ENCODE assay signal across 10 mouse cellular contexts in the genomic region with DNA sequence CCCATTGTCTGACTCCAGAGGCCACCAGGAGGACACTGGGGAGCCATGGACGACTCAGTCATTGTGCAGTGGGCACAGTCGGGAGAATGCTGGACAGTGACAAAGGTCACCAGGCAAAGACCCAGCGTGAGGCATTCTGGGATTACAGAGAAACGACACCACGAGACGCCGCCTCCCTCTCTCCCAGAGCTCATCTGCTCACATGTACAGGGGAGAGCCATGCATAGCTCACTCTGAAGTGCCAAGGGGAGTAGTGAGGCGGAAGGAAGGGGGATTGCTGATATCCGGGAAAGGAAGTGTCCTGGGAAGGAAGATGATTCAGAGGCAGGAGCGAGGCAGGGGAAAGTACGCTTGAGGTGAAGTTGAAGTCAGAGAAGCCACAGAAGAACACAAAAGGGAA. TPM values are rescaled to one million over a fixed set of nuclear protein-coding genes. Genes with fewer than 3 reads are reported as not detected.
A peak's percentile ranks its signal among the peaks of the same experiment; 100 is the strongest.
DNase-seq lines count a peak whose midpoint lies in the region; ATAC-seq and TF ChIP-seq lines count a peak whose summit lies in the region.
"Had no signal": no experiment of that assay in that cellular context is flagged by ENCODE, and none has a peak within 500 bp of the region (broad histone marks: within the 10 kb centered on the region; RNA-seq: fewer than 3 reads in every experiment).

No protein-coding gene starts in this region.

- 23% methylated on average over 11 of the region's 11 CpGs for WGBS in heart, adult 2 months
- WGBS in spleen, adult 2 months: 29% methylated on average over 11 of the region's 11 CpGs
- WGBS in liver, embryonic 15.5 days (ENCODE audit: insufficient replicate concordance): 22% methylated on average over 11 of the region's 11 CpGs

- H3K27me3 ChIP-seq in heart, adult 2 months (ENCODE audit: control insufficient read depth, insufficient read depth, low read length): no peaks in the 10 kb centered on the region
- no peaks in the 10 kb centered on the region for H3K27me3 ChIP-seq in spleen, adult 2 months (ENCODE audit: control insufficient read depth, insufficient read depth, low read length)
- H3K27me3 ChIP-seq in liver, embryonic 15.5 days: no peaks in the 10 kb centered on the region

- H3K4me3 ChIP-seq in heart, adult 2 months: peak overlapping the region; percentile 24; the same call in 1 of the 2 replicates
- H3K4me3 ChIP-seq in spleen, adult 2 months (ENCODE audit: extremely low read depth, insufficient read depth, insufficient read length): peak overlapping the region; percentile 19; the same call in 1 of the 2 replicates
- H3K4me3 ChIP-seq in liver, embryonic 15.5 days (replicated peaks): no peak overlapping the region
- H3K4me3 ChIP-seq: hindbrain, embryonic 13.5 days had no signal

- no peak for TF ChIP-seq POLR2A in heart, adult 2 months (IDR thresholded peaks at IDR 0.05; ENCODE audit: insufficient read depth, low read depth, low read length)
- no peak for TF ChIP-seq POLR2A in spleen, adult 2 months (IDR thresholded peaks at IDR 0.05; ENCODE audit: low read depth, low read length)

- peak; percentile 29; the same call in 1 of the 2 replicates for ATAC-seq in liver, embryonic 15.5 days (ENCODE audit: insufficient read depth)
- ATAC-seq: forebrain, embryonic 14.5 days had no signal

- peak overlapping the region; percentile 24 for H3K4me2 ChIP-seq in liver, embryonic 15.5 days
- H3K4me2 ChIP-seq: hindbrain, embryonic 13.5 days had no signal

- peak overlapping the region; percentile 34 for H3K27ac ChIP-seq in heart, adult 2 months
- no peak overlapping the region for H3K27ac ChIP-seq in spleen, adult 2 months (ENCODE audit: insufficient read depth, low read length)
- H3K27ac ChIP-seq in liver, embryonic 15.5 days (replicated peaks): no peak overlapping the region
- H3K27ac ChIP-seq: hindbrain, embryonic 13.5 days had no signal

- H3K9ac ChIP-seq in heart, adult 2 months (ENCODE audit: low read depth, low read length): peak overlapping the region; percentile 24; the same call in 1 of the 2 replicates
- no peak overlapping the region for H3K9ac ChIP-seq in liver, embryonic 15.5 days
- H3K9ac ChIP-seq: hindbrain, embryonic 13.5 days had no signal

- no peaks in the 10 kb centered on the region for H3K79me2 ChIP-seq in heart, adult 2 months (replicated peaks; ENCODE audit: control insufficient read depth, insufficient read depth, low read length)

- intact Hi-C loops in heart, adult 2 months (cut with DNase I): no loop called here
- intact Hi-C loops in heart, postnatal 36 days (cut with DNase I): no loop called here
- intact Hi-C loops in gastrocnemius, postnatal 14 days (cut with DNase I; ENCODE audit: low total_unique reads): no loop called here

- no peaks in the 10 kb centered on the region for H3K4me1 ChIP-seq in heart, adult 2 months (ENCODE audit: control insufficient read depth, insufficient read depth, low read length)
- H3K4me1 ChIP-seq in spleen, adult 2 months (ENCODE audit: control insufficient read depth, insufficient read depth, insufficient read length): no peaks in the 10 kb centered on the region; the same call in 1 of the 2 replicates
- H3K4me1 ChIP-seq in liver, embryonic 15.5 days (replicated peaks): peaks cover 18% of the 10 kb centered on the region; the same call in 1 of the 2 replicates
- H3K4me1 ChIP-seq: hindbrain, embryonic 13.5 days had no signal

- H3K9me3 ChIP-seq in liver, embryonic 15.5 days (replicated peaks): no peaks in the 10 kb centered on the region
- H3K9me3 ChIP-seq: hindbrain, embryonic 13.5 days had no signal

- no peak for TF ChIP-seq CTCF in heart, adult 2 months (IDR thresholded peaks at IDR 0.05)
- no peak for TF ChIP-seq CTCF in spleen, adult 2 months (IDR thresholded peaks at IDR 0.05; ENCODE audit: extremely low read depth, insufficient read depth, insufficient read length, insufficient replicate concordance)

- H3K36me3 ChIP-seq in heart, adult 2 months (ENCODE audit: control insufficient read depth, insufficient read depth, low read length): no peaks in the 10 kb centered on the region
- no peaks in the 10 kb centered on the region for H3K36me3 ChIP-seq in spleen, adult 2 months (ENCODE audit: control insufficient read depth, insufficient read depth, low read length)
- no peaks in the 10 kb centered on the region for H3K36me3 ChIP-seq in liver, embryonic 15.5 days (replicated peaks)
- H3K36me3 ChIP-seq: hindbrain, embryonic 13.5 days had no signal

- peak in 1 of 2 experiments; percentile 34 for DNase-seq in heart, adult 2 months
- no peak for DNase-seq in heart, postnatal 36 days
- DNase-seq in spleen, adult 2 months (ENCODE audit: low read depth in 1 of 2, low spot score in 2 of 2): no peak
- no peak for DNase-seq in spleen, adult 18-20 months
- no peak for DNase-seq in thymus, postnatal 14 days
- DNase-seq in cerebellum, adult 9-10 months: no peak
- DNase-seq in gastrocnemius, postnatal 14 days: no peak

- no peak for TF ChIP-seq EP300 in heart, adult 2 months (IDR thresholded peaks at IDR 0.05; ENCODE audit: insufficient read depth, low read depth, low read length)

RNA-seq across cellular contexts. Expression of gene Ttpal, which starts 26.9 kb away (rescaled TPM):
- 10 to 100 TPM; 11.0 to 13.6 TPM for total RNA-seq in heart, adult 2 months (2021)
- polyA plus RNA-seq in heart, adult 2 months (2012; rRNA removed): 10.2 and 11.0 TPM in 2 replicates
- total RNA-seq in heart, postnatal 36 days (2021): 10 to 100 TPM in 1 of 2 experiments, 1 to 10 TPM in 1; 9.9 to 11.6 TPM
- polyA plus RNA-seq in spleen, adult 2 months (2012; rRNA removed): 57.9 and 67.7 TPM in 2 replicates
- 8.5 and 10.4 TPM in 2 replicates for polyA plus RNA-seq in liver, embryonic 15.5 days (2015; fragmentation: Nextera tagmentation; extraction: Ambion mirVana)
- total RNA-seq in gastrocnemius, postnatal 14 days (2021): 1 to 10 TPM; 7.7 to 8.2 TPM
